Mouse (Mus musculus): ENCODE results near the gene Hpn. TPM values are rescaled to one million over a fixed set of nuclear protein-coding genes. Genes with fewer than 3 reads are reported as not detected.
A peak's percentile ranks its signal among the peaks of the same experiment; 100 is the strongest.

The Hpn gene
- polyA plus RNA-seq (2016; fragmentation: Nextera tagmentation; extraction: Ambion mirVana), result 3.0 and 4.5 TPM in 2 replicates

DNA sequence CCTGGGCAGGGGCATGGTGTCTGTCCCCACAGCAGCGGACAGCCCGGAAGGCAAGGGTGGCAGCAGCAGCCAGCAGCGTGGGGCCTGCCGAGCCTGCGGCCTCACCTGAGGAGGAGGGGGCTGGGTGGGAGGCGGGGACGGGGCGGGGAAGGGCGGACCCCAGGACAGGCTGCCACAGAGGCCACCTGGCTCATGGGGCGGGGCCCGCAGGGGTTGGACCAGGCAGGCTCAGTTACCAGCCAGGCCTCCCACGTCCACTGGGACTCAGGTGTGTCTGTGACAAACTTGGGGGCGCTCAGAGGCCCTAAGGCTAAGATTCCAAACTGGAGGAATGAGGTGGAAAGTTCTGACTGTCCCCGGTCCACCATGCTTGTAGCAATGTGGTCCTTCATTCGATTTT lies at the start of gene Hpn:
Gene Hpn, minus strand, starts transcription at position 109 of the 400 bp plus-strand sequence.
- Histone ChIP-seq H3K4me3 (peak within 1 kb of the TSS; percentile 18), H3K27ac (peak within 1 kb of the TSS; percentile 63), H3K9me3 (no peaks in the 10 kb centered on the region), H3K36me3 (no peaks in the 10 kb centered on the region), H3K27me3 (ENCODE audit: insufficient read depth, poor library complexity, severe bottlenecking) (peaks cover 15% of the 10 kb centered on the region), H3K4me1 (replicated peaks) (peaks cover 35% of the 10 kb centered on the region)
- DNase-seq (ENCODE audit: low spot score), result peak; percentile 29
- WGBS, result 21% methylated on average over 14 of the region's 15 CpGs

DNA sequence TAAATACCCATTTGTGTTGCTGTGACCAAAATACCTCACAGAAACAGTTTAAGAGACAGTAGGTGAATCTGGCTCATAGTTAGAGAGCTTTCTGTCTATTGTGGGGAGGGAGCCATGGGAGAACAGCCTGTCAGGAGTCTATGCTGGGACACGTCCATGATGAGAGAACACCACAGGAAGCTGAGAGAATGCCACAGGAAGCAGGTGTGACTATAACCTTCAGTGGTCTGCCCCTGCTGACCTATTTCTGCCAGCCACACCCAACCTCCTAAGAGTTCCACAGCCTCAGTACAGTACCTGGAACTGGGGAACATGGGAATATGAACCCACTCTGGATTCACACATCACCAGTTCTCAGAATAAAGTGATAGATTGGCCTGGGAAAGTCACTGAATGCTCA lies 49.7 kb upstream of the Hpn start:
- Histone ChIP-seq H3K9me3 (no peaks in the 10 kb centered on the region), H3K27ac (no peak overlapping the region), H3K4me1 (replicated peaks) (0 out of 2 replicates have a peak, but pooled peaks cover 5% of the 10 kb centered on the region), H3K27me3 (ENCODE audit: insufficient read depth, poor library complexity, severe bottlenecking) (no peaks in the 10 kb centered on the region), H3K4me3 (no peak overlapping the region), H3K36me3 (no peaks in the 10 kb centered on the region)
- no peak for DNase-seq (ENCODE audit: low spot score)
- 67% methylated on average over 1 of the region's 1 CpGs for WGBS

DNA sequence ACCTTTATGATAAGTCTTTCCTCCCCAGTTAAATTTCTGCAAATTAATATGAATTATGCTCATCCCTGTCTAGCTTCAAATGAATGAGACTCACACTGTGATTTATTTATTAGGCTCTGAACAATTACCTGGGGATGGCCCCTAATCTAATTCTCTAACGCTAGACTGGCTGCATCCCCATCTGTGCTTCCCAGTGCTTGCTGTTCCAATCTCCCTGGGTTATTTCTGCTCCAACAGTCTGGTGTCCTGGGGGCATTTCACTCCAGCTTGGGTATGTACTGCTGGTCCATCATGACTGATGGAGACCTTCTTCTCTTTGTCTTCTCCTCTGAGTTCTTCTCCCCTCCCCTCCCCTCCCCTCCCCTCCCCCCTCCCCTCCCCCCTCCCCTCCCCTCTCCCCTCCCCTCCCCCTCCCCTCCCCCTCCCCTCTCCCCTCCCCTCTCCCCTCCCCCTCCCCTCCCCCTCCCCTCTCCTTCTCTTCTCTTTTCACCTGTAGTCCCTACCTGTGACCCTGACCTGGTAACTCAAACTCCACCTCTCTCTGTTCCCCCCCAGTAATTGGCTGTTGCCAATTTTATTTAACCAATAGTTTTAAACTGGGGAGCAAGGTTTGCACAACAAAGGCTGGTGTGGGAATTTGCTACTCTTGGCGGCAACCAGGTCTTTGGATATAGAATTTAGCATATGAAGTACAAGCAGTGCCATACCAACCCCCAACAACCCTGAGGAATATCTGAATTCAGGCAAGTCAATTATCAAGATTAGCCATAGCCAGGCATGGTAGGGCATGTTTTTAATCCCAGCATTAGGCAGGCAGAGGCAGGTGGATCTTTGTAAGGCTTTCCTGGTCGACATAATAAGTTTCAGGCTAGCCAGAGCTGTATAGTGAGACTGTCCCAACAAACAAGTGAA lies 48.8 kb upstream of the Hpn start:
- no peak overlapping the region for H3K4me3 ChIP-seq
- H3K9me3 ChIP-seq, result no peaks in the 10 kb centered on the region
- H3K27me3 ChIP-seq (ENCODE audit: insufficient read depth, poor library complexity, severe bottlenecking), result no peaks in the 10 kb centered on the region
- no peak for DNase-seq (ENCODE audit: low spot score)
- H3K36me3 ChIP-seq, result no peaks in the 10 kb centered on the region
- no peak overlapping the region for H3K27ac ChIP-seq
- 0 out of 2 replicates have a peak, but pooled peaks cover 5% of the 10 kb centered on the region for H3K4me1 ChIP-seq (replicated peaks)
- 71% methylated on average over 3 of the region's 3 CpGs for WGBS

DNA sequence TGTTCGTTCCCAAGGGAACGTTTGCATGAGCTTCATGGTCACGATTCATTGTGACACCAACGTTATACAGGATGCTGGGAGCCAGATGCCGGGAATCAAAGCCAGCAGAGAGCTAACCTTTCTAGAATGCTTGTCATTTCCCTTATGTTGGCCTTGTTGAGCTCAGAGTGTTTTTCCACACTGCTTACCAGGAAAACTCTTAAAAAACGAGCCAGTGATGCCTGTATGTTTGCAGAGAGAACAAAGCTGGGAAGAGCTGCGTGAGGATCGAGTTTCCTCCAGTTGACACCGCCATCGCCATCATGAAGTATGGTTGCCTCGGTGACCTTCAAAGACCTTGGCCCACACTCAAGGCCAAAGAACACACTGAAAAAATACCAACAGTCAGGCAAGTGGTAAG lies 47.2 kb upstream of the Hpn start:
- no peaks in the 10 kb centered on the region for H3K36me3 ChIP-seq
- no peak for DNase-seq (ENCODE audit: low spot score)
- no peak overlapping the region for H3K27ac ChIP-seq
- no peaks in the 10 kb centered on the region for H3K27me3 ChIP-seq (ENCODE audit: insufficient read depth, poor library complexity, severe bottlenecking)
- no peak overlapping the region for H3K4me3 ChIP-seq
- 0 out of 2 replicates have a peak, but pooled peaks cover 5% of the 10 kb centered on the region for H3K4me1 ChIP-seq (replicated peaks)
- H3K9me3 ChIP-seq, result no peaks in the 10 kb centered on the region
- WGBS, result 77% methylated on average over 11 of the region's 11 CpGs

DNA sequence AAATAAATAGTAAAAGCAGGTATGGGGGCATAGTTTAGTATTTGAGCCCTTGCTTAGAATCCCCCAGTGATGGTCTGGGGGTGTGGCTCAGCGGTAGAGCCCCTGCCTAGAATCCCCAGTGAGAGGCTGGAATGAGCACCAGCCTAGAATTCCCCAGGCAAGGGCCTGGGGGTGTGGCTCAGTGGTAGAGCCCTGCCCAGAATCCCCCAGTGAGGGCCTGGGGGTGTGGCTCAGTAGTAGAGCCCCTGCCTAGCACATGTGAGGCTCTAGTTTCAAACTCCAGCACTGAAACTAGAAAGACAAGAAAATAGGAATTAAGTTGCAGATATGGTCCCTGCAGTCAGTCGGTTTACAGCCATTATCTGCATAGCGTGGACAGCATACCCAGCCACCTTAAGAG lies 46.7 kb upstream of the Hpn start:
- H3K9me3 ChIP-seq, result no peaks in the 10 kb centered on the region
- 0 out of 2 replicates have a peak, but pooled peaks cover 5% of the 10 kb centered on the region for H3K4me1 ChIP-seq (replicated peaks)
- no peaks in the 10 kb centered on the region for H3K27me3 ChIP-seq (ENCODE audit: insufficient read depth, poor library complexity, severe bottlenecking)
- H3K4me3 ChIP-seq, result no peak overlapping the region
- H3K27ac ChIP-seq, result no peak overlapping the region
- no peak for DNase-seq (ENCODE audit: low spot score)
- 54% methylated on average over 3 of the region's 3 CpGs for WGBS
- H3K36me3 ChIP-seq, result no peaks in the 10 kb centered on the region

DNA sequence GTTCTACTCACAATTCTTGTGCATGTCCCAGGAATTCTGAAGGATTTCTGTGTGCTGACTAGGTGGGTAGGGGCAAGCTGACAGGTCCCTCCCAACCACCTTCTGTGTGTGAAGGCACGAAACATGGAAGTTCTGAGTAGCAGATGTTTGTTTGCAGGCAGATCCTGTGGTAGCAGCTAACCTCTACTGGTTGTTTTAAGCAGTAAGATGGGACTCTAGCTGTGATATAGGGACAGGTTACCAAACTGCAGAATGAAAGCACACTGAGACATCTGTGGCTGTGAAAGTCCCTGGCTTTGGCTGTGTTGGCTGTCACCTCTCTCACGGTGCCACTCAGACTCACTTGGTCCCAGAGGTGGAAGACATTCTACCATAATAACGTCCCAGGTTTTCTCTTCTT lies 46.2 kb upstream of the Hpn start:
- H3K4me3 ChIP-seq, result no peak overlapping the region
- no peaks in the 10 kb centered on the region for H3K36me3 ChIP-seq
- H3K4me1 ChIP-seq (replicated peaks), result peaks cover 8% of the 10 kb centered on the region
- no peaks in the 10 kb centered on the region for H3K27me3 ChIP-seq (ENCODE audit: insufficient read depth, poor library complexity, severe bottlenecking)
- H3K9me3 ChIP-seq, result no peaks in the 10 kb centered on the region
- no peak for DNase-seq (ENCODE audit: low spot score)
- WGBS, result 86% methylated on average over 3 of the region's 3 CpGs
- no peak overlapping the region for H3K27ac ChIP-seq

DNA sequence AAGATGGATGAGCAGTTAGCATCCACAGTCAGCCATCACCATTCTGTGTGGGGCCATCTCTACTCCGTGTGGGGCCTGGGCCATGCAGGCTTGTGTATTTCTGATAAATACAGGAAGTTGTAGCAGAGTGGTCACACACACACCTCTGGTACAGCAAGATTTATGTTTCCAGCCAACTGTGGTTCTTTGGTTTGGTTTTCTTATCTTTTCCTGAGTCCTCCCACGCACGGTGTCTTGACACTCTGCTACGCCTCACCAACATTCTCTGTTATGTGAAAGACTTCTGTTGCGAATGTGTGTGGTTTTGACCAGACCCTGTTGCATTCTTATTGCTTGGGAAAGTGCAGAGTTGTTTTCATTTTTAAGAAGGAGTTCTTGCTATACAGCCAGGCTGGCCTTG lies 45.7 kb upstream of the Hpn start:
- WGBS, result 92% methylated on average over 5 of the region's 5 CpGs

DNA sequence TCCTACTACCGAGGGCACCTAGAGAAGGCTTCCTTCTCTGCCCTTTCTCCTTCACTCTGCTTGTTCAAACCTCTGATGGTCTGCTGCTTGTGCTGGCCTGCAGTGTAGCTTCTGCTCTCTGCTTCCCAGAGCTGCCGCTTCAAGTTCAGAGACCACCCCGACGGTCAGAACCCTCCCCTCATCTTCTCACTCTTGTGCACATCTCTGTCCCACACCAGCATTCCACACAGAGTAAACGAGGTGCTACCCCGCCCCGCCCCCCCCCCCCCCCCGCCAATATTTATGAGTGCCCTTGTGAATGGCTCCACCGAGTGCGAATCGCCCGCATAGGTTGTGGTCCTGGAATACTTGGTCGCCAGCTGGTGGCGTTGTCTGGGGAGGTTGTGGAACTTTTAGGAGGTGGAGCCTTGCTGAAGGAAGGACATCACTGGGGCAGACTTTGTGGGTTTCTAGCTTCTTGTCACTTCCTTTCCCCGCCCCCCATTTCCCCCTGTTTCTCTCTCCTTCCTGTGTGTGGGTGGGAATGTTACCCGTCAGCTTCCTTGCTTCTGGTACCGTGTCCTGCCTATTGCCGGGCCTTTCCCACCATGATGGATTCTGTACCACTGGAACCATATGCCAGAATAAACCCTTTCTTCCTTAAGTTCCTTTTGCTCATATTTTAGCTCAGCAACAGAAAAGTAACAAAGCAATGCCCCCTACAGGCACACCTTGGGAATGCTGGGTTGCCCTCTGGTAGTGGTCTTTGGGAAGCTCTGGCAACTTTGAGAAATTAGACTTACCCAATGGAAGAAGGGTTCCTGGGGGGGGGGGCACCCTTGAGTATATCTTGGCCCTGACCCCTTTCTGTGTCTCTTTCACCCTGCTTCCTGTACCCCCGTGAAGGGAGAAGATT lies 41.2 kb upstream of the Hpn start:
- WGBS, result 39% methylated on average over 19 of the region's 19 CpGs
- Histone ChIP-seq H3K9me3 (no peaks in the 10 kb centered on the region), H3K27me3 (ENCODE audit: insufficient read depth, poor library complexity, severe bottlenecking) (no peaks in the 10 kb centered on the region), H3K27ac (peak overlapping the region; percentile 75), H3K4me1 (replicated peaks) (peaks cover 24% of the 10 kb centered on the region), H3K4me3 (0 out of 2 replicates have a peak overlapping the region, but pooled peaks have one; percentile 13), H3K36me3 (no peaks in the 10 kb centered on the region)
- peak; percentile 42 for DNase-seq (ENCODE audit: low spot score)

More for the DNA sequence above, 45.7 kb upstream of the Hpn start:
- no peak for DNase-seq (ENCODE audit: low spot score)
- no peaks in the 10 kb centered on the region for H3K27me3 ChIP-seq (ENCODE audit: insufficient read depth, poor library complexity, severe bottlenecking)
- H3K4me3 ChIP-seq, result no peak overlapping the region
- no peaks in the 10 kb centered on the region for H3K9me3 ChIP-seq
- no peak overlapping the region for H3K27ac ChIP-seq
- peaks cover 13% of the 10 kb centered on the region for H3K4me1 ChIP-seq (replicated peaks)
- no peaks in the 10 kb centered on the region for H3K36me3 ChIP-seq

DNA sequence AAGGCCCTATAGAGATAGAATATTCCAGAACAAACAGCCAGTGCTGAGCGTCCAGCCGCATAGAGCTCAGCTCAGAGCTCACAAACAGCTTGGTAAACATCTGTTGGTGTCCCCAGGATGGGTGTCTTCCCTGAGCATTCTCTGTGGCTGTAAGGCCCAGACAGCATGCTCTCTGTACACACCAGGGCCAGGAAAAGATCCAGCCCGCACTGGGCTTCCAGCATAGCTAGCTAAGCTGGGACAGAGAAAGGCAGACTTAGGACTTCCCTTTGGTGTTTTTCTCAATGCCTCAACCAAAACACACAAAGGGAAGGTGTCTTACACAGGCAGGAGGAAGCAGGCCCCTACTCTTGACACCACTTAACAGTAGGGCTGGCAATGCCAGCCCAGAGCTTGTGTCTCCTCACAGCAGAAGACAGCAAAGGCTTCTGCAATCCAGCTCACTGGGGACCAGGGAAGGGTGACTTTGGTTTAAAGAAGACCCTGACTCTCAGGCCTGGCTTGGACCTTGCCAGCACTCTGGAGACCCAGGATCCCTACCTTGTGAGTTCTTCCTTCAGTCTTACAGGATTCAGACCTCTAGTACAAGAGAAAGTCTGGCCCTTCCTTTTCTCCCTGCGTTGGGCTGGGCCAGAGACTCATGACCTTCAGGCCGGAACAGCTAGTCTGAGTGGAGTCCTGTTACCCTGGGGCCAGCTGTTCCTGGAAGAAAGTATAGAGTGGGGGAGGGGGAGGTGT lies 40.4 kb upstream of the Hpn start, which contains the start of gene Gramd1a:
Gene Gramd1a, minus strand, starts transcription at position 601 of the 738 bp plus-strand sequence.
- Histone ChIP-seq H3K27me3 (ENCODE audit: insufficient read depth, poor library complexity, severe bottlenecking) (no peaks in the 10 kb centered on the region), H3K36me3 (no peaks in the 10 kb centered on the region), H3K4me3 (0 out of 2 replicates have a peak within 1 kb of the TSS, but pooled peaks have one; percentile 13), H3K4me1 (replicated peaks) (peaks cover 27% of the 10 kb centered on the region), H3K9me3 (no peaks in the 10 kb centered on the region), H3K27ac (peak within 1 kb of the TSS; percentile 75)
- 70% methylated on average over 5 of the region's 5 CpGs for WGBS
- peak; percentile 41 for DNase-seq (ENCODE audit: low spot score)

DNA sequence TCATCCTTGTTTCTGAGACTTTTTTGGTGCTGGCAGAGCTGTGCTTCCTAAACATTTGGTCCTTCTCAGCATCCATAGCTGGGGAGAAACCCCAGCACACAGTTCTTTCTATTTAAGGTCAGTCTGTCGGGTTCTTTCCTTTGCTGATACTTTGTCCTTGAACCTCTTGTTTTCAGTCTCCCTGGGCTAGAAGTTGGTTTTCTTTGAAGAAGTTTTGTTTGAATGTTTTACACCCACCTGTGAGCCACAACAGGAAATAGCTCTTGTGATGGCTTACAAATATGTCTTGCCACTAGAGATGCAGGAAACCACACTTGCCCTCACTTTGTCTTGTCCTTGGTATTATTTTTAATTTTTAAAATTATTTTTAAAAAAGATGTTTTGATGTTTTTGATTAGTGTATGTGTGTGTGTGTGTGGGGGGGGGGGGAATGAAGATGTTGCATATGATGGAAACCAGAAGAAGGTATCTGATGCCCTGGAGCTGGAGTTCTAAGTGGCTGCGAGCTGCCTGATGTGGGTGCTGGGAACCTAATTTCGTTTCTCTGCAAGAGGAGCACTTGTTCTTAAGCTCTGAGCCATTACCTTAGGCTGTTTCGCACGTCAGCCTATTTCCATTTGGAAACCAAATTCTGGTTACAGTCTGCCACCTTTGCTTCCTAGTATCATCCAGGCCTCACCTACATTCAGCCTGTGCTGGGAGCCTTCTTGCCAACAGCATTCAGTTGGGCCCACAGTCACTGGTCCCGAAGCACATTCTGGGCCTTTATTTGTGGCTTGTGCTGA lies 38.6 kb upstream of the Hpn start:
- Histone ChIP-seq H3K4me3 (no peak overlapping the region), H3K4me1 (replicated peaks) (peaks cover 41% of the 10 kb centered on the region), H3K27ac (no peak overlapping the region), H3K27me3 (ENCODE audit: insufficient read depth, poor library complexity, severe bottlenecking) (no peaks in the 10 kb centered on the region), H3K9me3 (no peaks in the 10 kb centered on the region), H3K36me3 (no peaks in the 10 kb centered on the region)
- 92% methylated on average over 6 of the region's 6 CpGs for WGBS
- no peak for DNase-seq (ENCODE audit: low spot score)

DNA sequence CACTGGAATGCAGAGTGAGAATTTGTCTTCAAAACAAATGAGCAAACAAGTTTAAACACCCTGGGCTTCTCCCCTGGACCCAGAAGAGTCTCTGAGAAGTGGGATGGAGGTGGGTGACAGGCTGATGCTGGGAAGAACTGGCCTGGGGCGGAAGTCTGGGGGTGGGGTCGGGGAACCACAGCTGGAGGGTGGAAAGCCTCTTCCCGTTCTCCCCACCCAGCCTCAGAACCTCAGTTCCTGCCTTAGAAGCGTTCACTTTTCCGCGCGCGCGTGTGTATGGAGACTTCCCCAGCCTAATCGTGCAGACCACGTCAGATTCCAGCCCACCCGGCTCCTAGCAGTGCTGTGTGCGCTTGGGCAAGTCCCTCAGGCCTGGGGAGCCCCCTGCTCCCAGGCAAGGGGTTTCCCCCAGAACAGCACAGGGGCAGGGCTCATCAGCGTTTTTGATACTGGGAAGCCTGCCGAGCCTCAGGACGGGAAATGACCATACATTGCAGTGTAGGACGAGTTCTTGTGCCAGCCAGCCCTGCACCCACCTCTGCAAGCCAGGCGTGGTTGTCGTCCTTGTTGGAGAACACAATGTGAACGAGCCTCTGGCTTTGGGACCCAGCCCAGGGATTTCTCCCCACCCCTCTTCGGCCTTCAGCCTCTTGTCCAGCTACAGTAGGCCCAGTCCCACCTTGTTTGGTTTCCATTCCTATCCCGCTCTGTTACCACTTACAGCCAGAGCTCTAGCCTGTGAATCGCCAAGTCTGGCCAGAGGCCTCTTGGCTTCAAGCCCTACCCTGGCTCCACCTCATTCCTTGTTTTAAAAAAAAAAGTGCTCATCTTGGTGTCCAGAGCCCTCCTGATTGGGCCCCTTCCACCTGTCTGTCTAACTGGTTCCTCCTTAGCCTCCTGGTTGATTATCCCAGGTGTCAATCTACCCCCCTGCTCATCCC lies 36.5 kb upstream of the Hpn start:
- no peaks in the 10 kb centered on the region for H3K27me3 ChIP-seq (ENCODE audit: insufficient read depth, poor library complexity, severe bottlenecking)
- H3K36me3 ChIP-seq, result peaks cover 12% of the 10 kb centered on the region
- no peaks in the 10 kb centered on the region for H3K9me3 ChIP-seq
- DNase-seq (ENCODE audit: low spot score), result no peak
- WGBS, result 23% methylated on average over 23 of the region's 23 CpGs
- H3K27ac ChIP-seq, result peak overlapping the region; percentile 99
- peak overlapping the region; percentile 89 for H3K4me3 ChIP-seq
- peaks cover 57% of the 10 kb centered on the region for H3K4me1 ChIP-seq (replicated peaks)
